Mouse (Mus musculus) liver, embryonic 14.5 days (tissue): ENCODE measurements at regions not wholly inside any gene's neighbourhood (a gene's known extent, or its start where the extent isn't known, plus 50 kb on each side); places are given as distances from the start of the nearest gene placed in this dataset.

Source experiments
- ATAC-seq: fragments of 200-750 bp; cut with Nextera tagmentation; 2 replicates; pipeline ENCODE4 v1.8.0; 2017; ENCODE audit warnings: moderate number of reproducible peaks, mild to moderate bottlenecking, moderate library complexity; ENCODE audit not compliant: insufficient read depth
- DNase-seq, 3 experiments: peaks; one replicate each; pipeline ENCODE4 v3.0.0-alpha.2; 2012 to 2013; ENCODE audit warnings: low read depth in 3 of 3, low spot score in 3 of 3
- H3K27ac ChIP-seq: fragments of 300-500 bp; sonication (generic); 2 replicates; pipeline ENCODE4 v1.5.1; 2014; ENCODE audit warnings: moderate library complexity, mild to moderate bottlenecking, control low read depth, inconsistent platforms
- H3K27me3 ChIP-seq: fragments of 300-500 bp; sonication (generic); 2 replicates; pipeline ENCODE4 v1.6.1; 2014; ENCODE audit warnings: mild to moderate bottlenecking, low read length, moderate library complexity; ENCODE audit not compliant: control insufficient read depth, insufficient read depth
- H3K36me3 ChIP-seq: fragments of 300-500 bp; sonication (generic); replicated peaks from 2 replicates; pipeline ENCODE4 v1.6.1; 2014; ENCODE audit warnings: low read depth; ENCODE audit not compliant: control insufficient read depth, insufficient read depth
- H3K4me1 ChIP-seq, 2 experiments: fragments of 200-500 bp in 1 of 2; fragments of 300-500 bp in 1 of 2; sonication (generic) in 1 of 2; replicated peaks; 2 replicates each; pipeline ENCODE4 v1.6.1; 2012 to 2014; ENCODE audit warnings: antibody characterized with exemption in 1 of 2, inconsistent platforms in 1 of 2, low read length in 1 of 2; ENCODE audit not compliant: control insufficient read depth in 2 of 2, insufficient read depth in 2 of 2
- H3K4me2 ChIP-seq: fragments of 300-500 bp; sonication (generic); 2 replicates; pipeline ENCODE4 v1.6.1; 2014; ENCODE audit warnings: low read depth, mild to moderate bottlenecking, control low read depth, moderate library complexity
- H3K4me3 ChIP-seq, 2 experiments: fragments of 200-500 bp in 1 of 2; fragments of 300-500 bp in 1 of 2; sonication (generic) in 1 of 2; 2 replicates each; pipeline ENCODE4 v1.5.1; 2012 to 2014; ENCODE audit warnings: low read depth in 2 of 2, low read length in 2 of 2, mild to moderate bottlenecking in 2 of 2, control low read depth in 1 of 2, inconsistent platforms in 1 of 2, moderate library complexity in 1 of 2; ENCODE audit not compliant: insufficient read depth in 1 of 2
- H3K9ac ChIP-seq: fragments of 300-500 bp; sonication (generic); replicated peaks from 2 replicates; pipeline ENCODE4 v1.6.1; 2014; ENCODE audit warnings: mild to moderate bottlenecking, control low read depth, moderate library complexity
- H3K9me3 ChIP-seq: fragments of 300-500 bp; sonication (generic); 2 replicates; pipeline ENCODE4 v1.6.1; 2016; ENCODE audit warnings: low read length, mixed read lengths; ENCODE audit not compliant: control insufficient read depth
- CTCF ChIP-seq: IDR thresholded peaks from 2 replicates; pipeline ENCODE4 v1.5.1; 2016; ENCODE audit warnings: antibody characterized with exemption, low read depth, control low read depth
- EP300 ChIP-seq: IDR thresholded peaks from 2 replicates; pipeline ENCODE4 v1.6.1; 2016; ENCODE audit warnings: antibody characterized with exemption, low read depth
- WGBS: fragments of 180-500 bp; shearing (Covaris S2); extraction: QIAGEN DNeasy Blood & Tissue Kit; methylation state at CpG from one replicate; pipeline ENCODE4 v1.1.7; 2014; ENCODE audit not compliant: insufficient replicate concordance; 5-methylcytosine and 5-hydroxymethylcytosine counted together

GRCm38 (mm10) chr13:52153576-52153975 is 307.1 kb downstream of the Gadd45g start:
- H3K36me3 ChIP-seq, result no peaks in the 10 kb centered on the region
- no peak overlapping the region for H3K27ac ChIP-seq
- H3K9ac ChIP-seq, result no peak overlapping the region
- no peaks in the 10 kb centered on the region for H3K9me3 ChIP-seq
- 38% methylated on average over 4 of the region's 4 CpGs for WGBS
- ATAC-seq (no peak), DNase-seq (no peak)
- no peak overlapping the region for H3K4me2 ChIP-seq
- peaks cover 0 to 7% of the 10 kb centered on the region in 2 experiments; a peak in 2 of 4 replicates for H3K4me1 ChIP-seq
- TF ChIP-seq CTCF, result no peak
- no peak for TF ChIP-seq EP300
- no peak overlapping the region for H3K4me3 ChIP-seq
- H3K27me3 ChIP-seq, result no peaks in the 10 kb centered on the region

- no peak for ATAC-seq
- no peak for TF ChIP-seq CTCF
- no peak for TF ChIP-seq EP300
- Histone ChIP-seq H3K27me3 (no peaks in the 10 kb centered on the region), H3K27ac (no peak overlapping the region), H3K4me3 (no peak overlapping the region), H3K9me3 (no peaks in the 10 kb centered on the region), H3K4me1 (peaks cover 0 to 7% of the 10 kb centered on the region in 2 experiments; a peak in 2 of 4 replicates), H3K36me3 (no peaks in the 10 kb centered on the region), H3K4me2 (no peak overlapping the region), H3K9ac (no peak overlapping the region)
- WGBS, result 49% methylated on average over 5 of the region's 5 CpGs
- DNase-seq, result no peak
Observed at GRCm38 (mm10) chr13:52154111-52154843, 307.8 kb downstream of the Gadd45g start.

- ATAC-seq, result no peak
- Histone ChIP-seq H3K9me3 (no peaks in the 10 kb centered on the region), H3K4me1 (peaks cover 0 to 7% of the 10 kb centered on the region in 2 experiments; a peak in 2 of 4 replicates), H3K27ac (no peak overlapping the region), H3K36me3 (no peaks in the 10 kb centered on the region), H3K4me2 (no peak overlapping the region), H3K4me3 (no peak overlapping the region), H3K9ac (no peak overlapping the region), H3K27me3 (no peaks in the 10 kb centered on the region)
- WGBS, result 61% methylated on average over 14 of the region's 14 CpGs
- no peak for DNase-seq
- TF ChIP-seq CTCF, result no peak
- TF ChIP-seq EP300, result no peak
Observed at GRCm38 (mm10) chr13:52154844-52155587, 308.5 kb downstream of the Gadd45g start.

- no peak for ATAC-seq
- Histone ChIP-seq H3K27ac (no peak overlapping the region), H3K9ac (no peak overlapping the region)
Observed at GRCm38 (mm10) chr13:52155588-52156086, 309.2 kb downstream of the Gadd45g start.

GRCm38 (mm10) chr13:52162676-52163075 is 316.2 kb downstream of the Gadd45g start:
- H3K9ac ChIP-seq, result no peak overlapping the region
- no peak overlapping the region for H3K4me2 ChIP-seq
- no peak overlapping the region for H3K27ac ChIP-seq
- no peaks in the 10 kb centered on the region for H3K4me1 ChIP-seq
- no peaks in the 10 kb centered on the region for H3K36me3 ChIP-seq
- 73% methylated on average over 7 of the region's 7 CpGs for WGBS
- TF ChIP-seq CTCF, result no peak
- TF ChIP-seq EP300, result no peak
- ATAC-seq, result no peak
- no peak overlapping the region for H3K4me3 ChIP-seq
- no peaks in the 10 kb centered on the region for H3K9me3 ChIP-seq
- no peak for DNase-seq
- no peaks in the 10 kb centered on the region for H3K27me3 ChIP-seq

More at GRCm38 (mm10) chr13:52155588-52156086, 309.2 kb downstream of the Gadd45g start:
- Histone ChIP-seq H3K9me3 (no peaks in the 10 kb centered on the region), H3K4me2 (no peak overlapping the region), H3K4me1 (peaks cover 0 to 7% of the 10 kb centered on the region in 2 experiments; a peak in 2 of 4 replicates), H3K4me3 (no peak overlapping the region), H3K27me3 (no peaks in the 10 kb centered on the region), H3K36me3 (no peaks in the 10 kb centered on the region)
- TF ChIP-seq CTCF, result no peak
- no peak for TF ChIP-seq EP300
- DNase-seq, result no peak
- WGBS, result 28% methylated on average over 8 of the region's 8 CpGs
